In the genomic region with DNA sequence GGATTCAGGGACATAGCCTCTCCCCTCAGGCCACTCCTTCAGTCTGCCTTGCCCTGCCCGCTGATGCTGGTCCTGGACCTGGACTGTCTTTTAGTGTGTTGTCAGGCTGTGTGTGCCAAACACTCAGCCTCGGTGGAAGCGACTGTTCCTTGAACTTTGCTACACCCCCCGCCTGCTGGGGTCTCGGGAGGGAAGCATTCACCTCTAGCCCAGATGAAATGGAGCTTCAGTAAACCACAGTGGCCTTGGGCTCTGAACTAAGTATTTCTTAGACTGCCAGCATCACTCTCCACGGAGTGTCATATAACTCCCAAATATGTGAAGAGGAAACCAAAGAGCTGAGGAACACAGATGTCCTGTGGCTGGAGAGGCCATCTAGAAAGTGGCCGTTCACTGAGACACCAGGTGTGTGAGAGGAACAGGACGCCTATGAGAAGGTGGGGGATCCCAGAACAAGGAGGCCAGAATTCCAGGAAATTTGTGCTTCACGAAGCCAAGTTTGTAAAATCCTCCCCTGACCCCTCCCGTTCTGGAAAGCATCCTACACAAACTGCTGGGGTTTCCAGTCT, we compare ENCODE assay signal across 13 mouse cellular contexts.
DNase-seq lines count a peak whose midpoint lies in the region; ATAC-seq and TF ChIP-seq lines count a peak whose summit lies in the region.
"Had no signal": no experiment of that assay in that cellular context is flagged by ENCODE, and none has a peak within 500 bp of the region (broad histone marks: within the 10 kb centered on the region; RNA-seq: fewer than 3 reads in every experiment).

No protein-coding gene starts in this region.

- peak; percentile 30 for DNase-seq in hindbrain, embryonic 10.5 days (ENCODE audit: low spot score)
- peak; percentile 71 for DNase-seq in adipocyte (ENCODE audit: low spot score)
- peak; percentile 56 for DNase-seq in gastrocnemius, postnatal 14 days
- peak; percentile 57 for DNase-seq in limb, embryonic 14.5 days (ENCODE audit: low spot score)
- DNase-seq in cerebellum, adult 8-10 months = no peak
- DNase-seq in layer of hippocampus, adult 8-10 months (ENCODE audit: low spot score in 2 of 2) = no peak
- DNase-seq: cerebellum, postnatal 14 days; left cerebral cortex, postnatal 4 days; thymus, adult 2 months had no signal

- H3K27me3 ChIP-seq in hindbrain, embryonic 10.5 days (ENCODE audit: insufficient read depth, poor library complexity, severe bottlenecking) = peaks cover 6% of the 10 kb centered on the region; the same call in 1 of the 2 replicates
- 0 out of 2 replicates have a peak, but pooled peaks cover 5% of the 10 kb centered on the region for H3K27me3 ChIP-seq in hindbrain, embryonic 12.5 days
- H3K27me3 ChIP-seq in limb, embryonic 14.5 days (ENCODE audit: control insufficient read depth, insufficient read depth, low read length) = no peaks in the 10 kb centered on the region
- H3K27me3 ChIP-seq: forebrain, embryonic 15.5 days had no signal

- WGBS in hindbrain, embryonic 10.5 days = 56% methylated on average over 10 of the region's 10 CpGs
- 54% methylated on average over 10 of the region's 10 CpGs for WGBS in hindbrain, embryonic 12.5 days
- WGBS in limb, embryonic 14.5 days = 17% methylated on average over 10 of the region's 10 CpGs

- no peak overlapping the region for H3K9ac ChIP-seq in hindbrain, embryonic 12.5 days
- no peak overlapping the region for H3K9ac ChIP-seq in limb, embryonic 14.5 days (ENCODE audit: low read depth, low read length, severe bottlenecking)
- H3K9ac ChIP-seq: forebrain, embryonic 15.5 days had no signal

- peak overlapping the region; percentile 56; the same call in 1 of the 2 replicates for H3K27ac ChIP-seq in hindbrain, embryonic 10.5 days
- H3K27ac ChIP-seq in hindbrain, embryonic 12.5 days = no peak overlapping the region
- peak overlapping the region; percentile 40 for H3K27ac ChIP-seq in limb, embryonic 14.5 days (replicated peaks; ENCODE audit: low read depth, low read length)
- H3K27ac ChIP-seq: forebrain, embryonic 15.5 days had no signal

- H3K4me3 ChIP-seq in hindbrain, embryonic 10.5 days = no peak overlapping the region
- no peak overlapping the region for H3K4me3 ChIP-seq in hindbrain, embryonic 12.5 days
- H3K4me3 ChIP-seq in limb, embryonic 14.5 days (replicated peaks; ENCODE audit: low read length) = no peak overlapping the region
- H3K4me3 ChIP-seq: forebrain, embryonic 15.5 days had no signal

- H3K4me2 ChIP-seq in hindbrain, embryonic 12.5 days (replicated peaks) = no peak overlapping the region
- no peak overlapping the region for H3K4me2 ChIP-seq in limb, embryonic 14.5 days (replicated peaks; ENCODE audit: low read depth, low read length, severe bottlenecking)
- H3K4me2 ChIP-seq: forebrain, embryonic 15.5 days; midbrain, embryonic 11.5 days had no signal

- intact Hi-C loops in gastrocnemius, postnatal 14 days (cut with DNase I; ENCODE audit: low total_unique reads) = no loop called here

- no peaks in the 10 kb centered on the region for H3K9me3 ChIP-seq in hindbrain, embryonic 10.5 days
- H3K9me3 ChIP-seq in hindbrain, embryonic 12.5 days (replicated peaks) = no peaks in the 10 kb centered on the region
- no peaks in the 10 kb centered on the region for H3K9me3 ChIP-seq in limb, embryonic 14.5 days (ENCODE audit: control insufficient read depth, low read length)
- H3K9me3 ChIP-seq: forebrain, embryonic 15.5 days had no signal

- H3K36me3 ChIP-seq in hindbrain, embryonic 10.5 days = no peaks in the 10 kb centered on the region
- no peaks in the 10 kb centered on the region for H3K36me3 ChIP-seq in hindbrain, embryonic 12.5 days
- H3K36me3 ChIP-seq in limb, embryonic 14.5 days (ENCODE audit: control insufficient read depth, insufficient read depth, low read length) = no peaks in the 10 kb centered on the region
- H3K36me3 ChIP-seq: forebrain, embryonic 15.5 days had no signal

- no peak for TF ChIP-seq POLR2A in limb, embryonic 14.5 days (IDR thresholded peaks at IDR 0.05; ENCODE audit: borderline replicate concordance, extremely low read depth, insufficient read depth, insufficient read length)

- H3K4me1 ChIP-seq in hindbrain, embryonic 10.5 days (replicated peaks) = peaks cover 51% of the 10 kb centered on the region
- peaks cover 22% of the 10 kb centered on the region for H3K4me1 ChIP-seq in hindbrain, embryonic 12.5 days
- H3K4me1 ChIP-seq in limb, embryonic 14.5 days (ENCODE audit: control insufficient read depth, insufficient read depth, low read length) = peaks cover 36% of the 10 kb centered on the region
- H3K4me1 ChIP-seq: forebrain, embryonic 15.5 days had no signal

- ATAC-seq in hindbrain, embryonic 12.5 days (ENCODE audit: low FRiP score) = no peak
- ATAC-seq in limb, embryonic 14.5 days (ENCODE audit: low FRiP score, low read depth) = peak; percentile 69; the same call in 1 of the 2 replicates
- no peak for ATAC-seq in activated CD4-positive, CD25-positive, alpha-beta regulatory T cell, adult 4 months
- ATAC-seq: forebrain, embryonic 15.5 days had no signal

Comparison
In these comparisons a context has a peak if more than half of its experiments do, and no peak if none do; other contexts are left out.
1. DNase-seq: peak in hindbrain, embryonic 10.5 days (single experiment), adipocyte (single experiment), gastrocnemius, postnatal 14 days (single experiment) and limb, embryonic 14.5 days (single experiment); none in cerebellum, adult 8-10 months (single experiment) and layer of hippocampus, adult 8-10 months (0 of 2).